8 mouse cellular contexts compared by ENCODE assay signal in genomic region chr5:31201042-31201741, GRCm38 (mm10). TPM values are rescaled to one million over a fixed set of nuclear protein-coding genes. Genes with fewer than 3 reads are reported as not detected.
DNase-seq lines count a peak whose midpoint lies in the region; ATAC-seq and TF ChIP-seq lines count a peak whose summit lies in the region.

No protein-coding gene starts in this region.

- peak overlapping the region; percentile 72 for H3K4me2 ChIP-seq in limb, embryonic 15.5 days
- peak overlapping the region; percentile 78 for H3K4me2 ChIP-seq in stomach, embryonic 16.5 days (ENCODE audit: low read depth, low read length)

- H3K4me1 ChIP-seq in cerebellum, adult 2 months (ENCODE audit: control insufficient read depth, insufficient read depth, low read length) = no peaks in the 10 kb centered on the region
- H3K4me1 ChIP-seq in thymus, adult 2 months (replicated peaks; ENCODE audit: control insufficient read depth, insufficient read depth, low read length) = peaks cover 13% of the 10 kb centered on the region
- H3K4me1 ChIP-seq in limb, embryonic 15.5 days = peaks cover 30% of the 10 kb centered on the region
- peaks cover 12% of the 10 kb centered on the region for H3K4me1 ChIP-seq in stomach, embryonic 16.5 days (ENCODE audit: control insufficient read depth, insufficient read depth, low read length)

- TF ChIP-seq CTCF in cerebellum, adult 2 months (IDR thresholded peaks at IDR 0.05; ENCODE audit: borderline replicate concordance, insufficient read depth, low read depth, low read length) = no peak
- no peak for TF ChIP-seq CTCF in thymus, adult 2 months (IDR thresholded peaks at IDR 0.05; ENCODE audit: borderline replicate concordance, control insufficient read depth, extremely low read depth, insufficient read depth, low read length, poor library complexity)

- H3K9ac ChIP-seq in limb, embryonic 15.5 days = peak overlapping the region; percentile 95
- peak overlapping the region; percentile 90 for H3K9ac ChIP-seq in stomach, embryonic 16.5 days (ENCODE audit: low read length)

- peak; percentile 31; the same call in 1 of the 2 replicates for TF ChIP-seq POLR2A in cerebellum, adult 2 months (IDR thresholded peaks at IDR 0.05; ENCODE audit: borderline replicate concordance, insufficient read depth, low read length)
- no peak for TF ChIP-seq POLR2A in thymus, adult 2 months (IDR thresholded peaks at IDR 0.05; ENCODE audit: control insufficient read depth, extremely low read depth, insufficient read depth, low read length, poor library complexity)

- peaks cover 68% of the 10 kb centered on the region for H3K36me3 ChIP-seq in thymus, adult 2 months (ENCODE audit: control insufficient read depth, insufficient read depth, low read length)
- H3K36me3 ChIP-seq in limb, embryonic 15.5 days = peaks cover 78% of the 10 kb centered on the region
- peaks cover 33% of the 10 kb centered on the region for H3K36me3 ChIP-seq in stomach, embryonic 16.5 days (ENCODE audit: control insufficient read depth, insufficient read depth, low read length)

- peaks cover 5% of the 10 kb centered on the region; the same call in 1 of the 2 replicates for H3K9me3 ChIP-seq in limb, embryonic 15.5 days
- 0 out of 2 replicates have a peak, but pooled peaks cover 5% of the 10 kb centered on the region for H3K9me3 ChIP-seq in stomach, embryonic 16.5 days (replicated peaks; ENCODE audit: control insufficient read depth, low read length)

- DNase-seq in cerebellum, adult 2 months = peak in 1 of 2 experiments; percentile 40
- no peak for DNase-seq in cerebellum, adult 9-11 months
- DNase-seq in thymus, adult 2 months = no peak
- DNase-seq in thymus, postnatal 25 days = no peak
- DNase-seq in Muller cell, postnatal 12 days (ENCODE audit: inconsistent ontology term) = no peak
- no peak for DNase-seq in adrenal gland, adult 18-20 months (ENCODE audit: low spot score in 2 of 2)

- ATAC-seq in limb, embryonic 15.5 days (ENCODE audit: insufficient number of reproducible peaks, low FRiP score, low TSS enrichment, low read depth) = no peak
- no peak for ATAC-seq in stomach, embryonic 16.5 days (ENCODE audit: insufficient read depth, low FRiP score)

- H3K4me3 ChIP-seq in cerebellum, adult 2 months (replicated peaks; ENCODE audit: insufficient read depth, low read depth, low read length) = peak overlapping the region; percentile 70
- peak overlapping the region; percentile 63 for H3K4me3 ChIP-seq in thymus, adult 2 months (ENCODE audit: control insufficient read depth, insufficient read depth, low read length)
- peak overlapping the region; percentile 92 for H3K4me3 ChIP-seq in limb, embryonic 15.5 days
- peak overlapping the region; percentile 80 for H3K4me3 ChIP-seq in stomach, embryonic 16.5 days (replicated peaks; ENCODE audit: low read length)

- peak overlapping the region; percentile 26; the same call in 1 of the 2 replicates for H3K27ac ChIP-seq in cerebellum, adult 2 months (ENCODE audit: insufficient read depth, low read length)
- peak overlapping the region; percentile 1; the same call in 1 of the 2 replicates for H3K27ac ChIP-seq in thymus, adult 2 months (ENCODE audit: control insufficient read depth, insufficient read depth, low read length)
- H3K27ac ChIP-seq in limb, embryonic 15.5 days = peak overlapping the region; percentile 84
- H3K27ac ChIP-seq in stomach, embryonic 16.5 days (ENCODE audit: low read length) = peak overlapping the region; percentile 83

- WGBS in cerebellum, adult 2 months = 16% methylated on average over 13 of the region's 13 CpGs
- WGBS in thymus, adult 2 months = 6% methylated on average over 13 of the region's 13 CpGs
- WGBS in limb, embryonic 15.5 days = 16% methylated on average over 13 of the region's 13 CpGs
- 14% methylated on average over 13 of the region's 13 CpGs for WGBS in stomach, embryonic 16.5 days

- H3K27me3 ChIP-seq in cerebellum, adult 2 months (ENCODE audit: control insufficient read depth, insufficient read depth, low read length) = no peaks in the 10 kb centered on the region
- H3K27me3 ChIP-seq in thymus, adult 2 months (ENCODE audit: control insufficient read depth, insufficient read depth, low read length) = no peaks in the 10 kb centered on the region
- no peaks in the 10 kb centered on the region for H3K27me3 ChIP-seq in limb, embryonic 15.5 days
- H3K27me3 ChIP-seq in stomach, embryonic 16.5 days (ENCODE audit: control insufficient read depth, insufficient read depth, low read length) = no peaks in the 10 kb centered on the region

RNA-seq across cellular contexts. Expression of gene Zfp513, which starts 0.9 kb away (rescaled TPM):
- polyA plus RNA-seq in cerebellum, adult 2 months (2012; rRNA removed) = 44.5 and 45.4 TPM in 2 replicates
- polyA plus RNA-seq in thymus, adult 2 months (2012; rRNA removed) = 88.5 and 90.3 TPM in 2 replicates
- 8.2 and 9.0 TPM in 2 replicates for polyA plus RNA-seq in limb, embryonic 15.5 days (2015; fragmentation: Nextera tagmentation; extraction: Ambion mirVana)
- polyA plus RNA-seq in stomach, embryonic 16.5 days (2015; fragmentation: Nextera tagmentation; extraction: Ambion mirVana) = 4.1 and 5.2 TPM in 2 replicates
- total RNA-seq in adrenal gland, adult 18-20 months (2021) = 10 to 100 TPM; 25.9 to 29.2 TPM

RNA-seq across cellular contexts. Expression of gene Eif2b4, which starts 8.0 kb away (rescaled TPM):
- 87.1 and 93.7 TPM in 2 replicates for polyA plus RNA-seq in cerebellum, adult 2 months (2012; rRNA removed)
- polyA plus RNA-seq in thymus, adult 2 months (2012; rRNA removed) = 74.5 and 88.0 TPM in 2 replicates
- 64.2 and 69.0 TPM in 2 replicates for polyA plus RNA-seq in limb, embryonic 15.5 days (2015; fragmentation: Nextera tagmentation; extraction: Ambion mirVana)
- 66.5 and 66.7 TPM in 2 replicates for polyA plus RNA-seq in stomach, embryonic 16.5 days (2015; fragmentation: Nextera tagmentation; extraction: Ambion mirVana)
- total RNA-seq in adrenal gland, adult 18-20 months (2021) = 10 to 100 TPM; 54.9 to 69.8 TPM

RNA-seq across cellular contexts. Expression of gene Snx17, which starts 8.2 kb away (rescaled TPM):
- 124 and 125 TPM in 2 replicates for polyA plus RNA-seq in cerebellum, adult 2 months (2012; rRNA removed)
- 127 and 134 TPM in 2 replicates for polyA plus RNA-seq in thymus, adult 2 months (2012; rRNA removed)
- polyA plus RNA-seq in limb, embryonic 15.5 days (2015; fragmentation: Nextera tagmentation; extraction: Ambion mirVana) = 141 and 154 TPM in 2 replicates
- polyA plus RNA-seq in stomach, embryonic 16.5 days (2015; fragmentation: Nextera tagmentation; extraction: Ambion mirVana) = 129 and 131 TPM in 2 replicates
- 100 to 1,000 TPM; 103 to 108 TPM for total RNA-seq in adrenal gland, adult 18-20 months (2021)

RNA-seq across cellular contexts. Expression of gene Ppm1g, which starts 19.3 kb away (rescaled TPM):
- 83.9 and 84.1 TPM in 2 replicates for polyA plus RNA-seq in cerebellum, adult 2 months (2012; rRNA removed)
- 122 and 168 TPM in 2 replicates for polyA plus RNA-seq in thymus, adult 2 months (2012; rRNA removed)
- polyA plus RNA-seq in limb, embryonic 15.5 days (2015; fragmentation: Nextera tagmentation; extraction: Ambion mirVana) = 102 and 106 TPM in 2 replicates
- polyA plus RNA-seq in stomach, embryonic 16.5 days (2015; fragmentation: Nextera tagmentation; extraction: Ambion mirVana) = 107 and 108 TPM in 2 replicates
- 100 to 1,000 TPM; 110 to 129 TPM for total RNA-seq in adrenal gland, adult 18-20 months (2021)

RNA-seq across cellular contexts. Expression of gene Gtf3c2, which starts 21.2 kb away (rescaled TPM):
- polyA plus RNA-seq in cerebellum, adult 2 months (2012; rRNA removed) = 94.6 and 100 TPM in 2 replicates
- polyA plus RNA-seq in thymus, adult 2 months (2012; rRNA removed) = 112 and 113 TPM in 2 replicates
- 59.1 and 65.6 TPM in 2 replicates for polyA plus RNA-seq in limb, embryonic 15.5 days (2015; fragmentation: Nextera tagmentation; extraction: Ambion mirVana)
- 68.1 and 69.4 TPM in 2 replicates for polyA plus RNA-seq in stomach, embryonic 16.5 days (2015; fragmentation: Nextera tagmentation; extraction: Ambion mirVana)
- 10 to 100 TPM; 43.8 to 55.2 TPM for total RNA-seq in adrenal gland, adult 18-20 months (2021)

Comparison
In these comparisons a context has a peak if more than half of its experiments do, and no peak if none do; other contexts are left out.
1. H3K27ac ChIP-seq: peak in every context shown above with its lines; median percentile 84 in limb, embryonic 15.5 days; 83 in stomach, embryonic 16.5 days; 26 in cerebellum, adult 2 months; 1 in thymus, adult 2 months.